Mouse (Mus musculus): ENCODE results near the gene Tlx2. TPM values are rescaled to one million over a fixed set of nuclear protein-coding genes. Genes with fewer than 3 reads are reported as not detected.

Gene Tlx2
- polyA plus RNA-seq, 1 experiment = not detected

DNA sequence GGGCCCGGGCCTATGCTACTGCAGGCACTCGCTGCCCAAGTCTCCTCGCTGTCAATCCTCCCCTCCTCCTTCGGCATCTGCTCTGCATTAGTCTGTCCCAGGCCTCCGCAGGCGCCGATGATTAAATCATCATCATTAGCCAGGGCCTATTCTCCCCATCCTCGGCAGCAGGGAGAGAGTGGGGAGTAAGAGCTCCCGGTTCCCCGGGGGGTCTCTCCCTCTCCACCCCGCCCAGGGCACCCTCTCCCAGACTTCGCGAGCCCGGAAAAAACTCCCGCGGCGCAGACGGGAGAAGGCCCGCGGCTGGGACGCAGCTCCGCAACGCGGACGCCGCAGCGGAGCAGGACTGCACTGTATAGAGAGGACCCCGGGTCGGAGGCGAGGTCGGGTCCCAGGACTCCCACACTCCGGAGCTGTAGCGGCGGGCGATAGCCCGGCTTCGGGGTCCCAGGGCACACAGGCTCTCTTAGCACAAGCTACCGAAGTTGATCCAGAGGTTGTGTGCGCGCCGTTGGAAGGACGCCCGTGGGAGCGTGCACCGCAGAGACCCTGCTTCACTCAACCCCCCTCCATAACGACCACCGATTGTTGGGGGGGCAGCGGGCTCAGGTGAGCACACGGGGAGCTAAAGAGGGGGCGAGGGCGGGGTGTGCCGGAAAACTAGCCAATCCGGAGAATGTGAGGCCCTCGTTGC is 7.7 kb upstream of the Tlx2 start, which contains the start of gene Pcgf1:
TSS of gene Pcgf1 (plus strand) at position 240 of the 694 bp plus-strand sequence.
- peak within 1 kb of the TSS; percentile 69 for H3K4me3 ChIP-seq (ENCODE audit: insufficient read depth, low read length)
- TF ChIP-seq CTCF (IDR thresholded peaks at IDR 0.05; ENCODE audit: low read depth, low read length) = no peak
- no peak for TF ChIP-seq POLR2A (IDR thresholded peaks at IDR 0.05; ENCODE audit: borderline replicate concordance, low read depth, low read length)
- H3K4me1 ChIP-seq (ENCODE audit: control insufficient read depth, insufficient read depth, low read length) = peaks cover 6% of the 10 kb centered on the region; the same call in 1 of the 2 replicates
- H3K27ac ChIP-seq (ENCODE audit: insufficient read depth, low read depth, low read length) = peak within 1 kb of the TSS; percentile 65

GRCm38 (mm10) chr6:83074979-83075378 is 4.9 kb upstream of the Tlx2 start:
- H3K4me3 ChIP-seq (ENCODE audit: insufficient read depth, low read length) = no peak overlapping the region
- TF ChIP-seq POLR2A (IDR thresholded peaks at IDR 0.05; ENCODE audit: borderline replicate concordance, low read depth, low read length) (no peak), CTCF (IDR thresholded peaks at IDR 0.05; ENCODE audit: low read depth, low read length) (no peak)
- no peak overlapping the region for H3K27ac ChIP-seq (ENCODE audit: insufficient read depth, low read depth, low read length)
- H3K4me1 ChIP-seq (ENCODE audit: control insufficient read depth, insufficient read depth, low read length) = peaks cover 9% of the 10 kb centered on the region

DNA sequence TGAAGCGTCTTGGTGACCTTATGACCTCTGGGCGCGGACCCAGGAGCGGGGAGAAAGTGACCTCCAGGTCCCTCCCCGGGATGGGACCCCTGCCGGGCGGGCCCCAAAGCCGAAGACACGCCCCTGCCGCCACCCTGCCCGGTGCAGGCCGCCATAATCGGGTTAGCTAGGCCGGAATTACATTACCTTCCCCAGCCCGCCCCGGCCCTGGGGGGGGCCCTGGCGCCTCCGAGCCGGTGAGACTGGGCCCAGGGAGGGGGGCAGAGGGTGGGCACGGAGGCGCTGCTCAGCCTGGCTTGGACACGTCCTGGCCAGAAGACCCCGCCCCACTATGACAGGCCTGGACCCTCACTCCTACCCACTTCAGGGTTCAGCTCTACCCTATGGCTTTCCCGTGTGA is 1.1 kb upstream of the Tlx2 start:
- Histone ChIP-seq H3K4me3 (ENCODE audit: insufficient read depth, low read length) (peak overlapping the region; percentile 27; the same call in 1 of the 2 replicates), H3K4me1 (ENCODE audit: control insufficient read depth, insufficient read depth, low read length) (peaks cover 3% of the 10 kb centered on the region; the same call in 1 of the 2 replicates), H3K27ac (ENCODE audit: insufficient read depth, low read depth, low read length) (no peak overlapping the region)
- TF ChIP-seq CTCF (IDR thresholded peaks at IDR 0.05; ENCODE audit: low read depth, low read length) (no peak), POLR2A (IDR thresholded peaks at IDR 0.05; ENCODE audit: borderline replicate concordance, low read depth, low read length) (no peak)

GRCm38 (mm10) chr6:83070311-83071219 is 472 bp upstream of the Tlx2 start:
- H3K4me1 ChIP-seq (ENCODE audit: control insufficient read depth, insufficient read depth, low read length) = peaks cover 3% of the 10 kb centered on the region; the same call in 1 of the 2 replicates
- TF ChIP-seq CTCF (IDR thresholded peaks at IDR 0.05; ENCODE audit: low read depth, low read length) (no peak), POLR2A (IDR thresholded peaks at IDR 0.05; ENCODE audit: borderline replicate concordance, low read depth, low read length) (no peak)
- no peak overlapping the region for H3K27ac ChIP-seq (ENCODE audit: insufficient read depth, low read depth, low read length)
- peak overlapping the region; percentile 27 for H3K4me3 ChIP-seq (ENCODE audit: insufficient read depth, low read length)

- Histone ChIP-seq H3K27ac (ENCODE audit: insufficient read depth, low read depth, low read length) (no peak overlapping the region), H3K4me1 (ENCODE audit: control insufficient read depth, insufficient read depth, low read length) (peaks cover 3% of the 10 kb centered on the region; the same call in 1 of the 2 replicates), H3K4me3 (ENCODE audit: insufficient read depth, low read length) (peak overlapping the region; percentile 27)
- TF ChIP-seq POLR2A (IDR thresholded peaks at IDR 0.05; ENCODE audit: borderline replicate concordance, low read depth, low read length) = no peak
- no peak for TF ChIP-seq CTCF (IDR thresholded peaks at IDR 0.05; ENCODE audit: low read depth, low read length)
Observed at GRCm38 (mm10) chr6:83069488-83070246, 426 bp downstream of the Tlx2 start.

DNA sequence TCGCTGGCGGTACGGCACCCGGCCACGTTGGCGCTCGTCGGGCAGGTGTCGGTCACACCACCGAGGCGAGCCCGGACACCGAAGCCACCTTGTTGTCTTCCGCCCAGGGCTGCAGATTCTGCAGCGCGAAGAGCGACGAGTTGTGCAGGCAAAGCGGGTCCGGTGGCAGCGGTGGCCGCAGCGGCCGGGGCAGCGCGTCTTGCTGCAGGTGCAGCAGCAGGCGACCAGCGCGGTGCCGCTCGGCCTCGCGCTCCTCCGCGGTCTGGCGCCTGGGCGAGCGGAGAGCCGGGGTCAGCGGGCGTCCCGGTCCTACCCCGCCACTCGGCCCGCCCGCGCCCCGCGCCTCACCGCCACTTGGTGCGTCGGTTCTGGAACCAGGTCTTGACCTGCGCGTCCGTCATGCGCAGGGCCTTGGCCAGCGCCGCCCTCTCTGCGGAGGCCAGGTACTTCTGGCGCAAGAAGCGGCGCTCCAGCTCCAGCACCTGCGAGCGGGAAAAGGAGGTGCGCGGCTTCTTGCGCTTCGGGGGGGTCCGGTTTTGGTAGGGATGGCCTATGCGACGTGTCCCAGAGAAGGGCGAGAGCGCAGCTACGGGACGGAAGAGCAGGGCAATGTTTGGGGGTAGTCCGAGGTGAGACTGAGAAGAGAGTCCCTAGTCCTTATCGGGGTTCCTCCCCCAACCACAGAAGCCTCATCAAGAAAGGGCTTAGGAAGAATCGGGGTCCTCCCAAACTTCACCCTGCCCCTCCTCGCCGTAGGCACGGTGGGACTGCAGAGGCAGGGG is 1.2 kb downstream of the Tlx2 start:
- Histone ChIP-seq H3K4me1 (ENCODE audit: control insufficient read depth, insufficient read depth, low read length) (peaks cover 3% of the 10 kb centered on the region; the same call in 1 of the 2 replicates), H3K27ac (ENCODE audit: insufficient read depth, low read depth, low read length) (no peak overlapping the region), H3K4me3 (ENCODE audit: insufficient read depth, low read length) (peak overlapping the region; percentile 27)
- no peak for TF ChIP-seq CTCF (IDR thresholded peaks at IDR 0.05; ENCODE audit: low read depth, low read length)
- no peak for TF ChIP-seq POLR2A (IDR thresholded peaks at IDR 0.05; ENCODE audit: borderline replicate concordance, low read depth, low read length)

- TF ChIP-seq POLR2A (IDR thresholded peaks at IDR 0.05; ENCODE audit: borderline replicate concordance, low read depth, low read length) (no peak), CTCF (IDR thresholded peaks at IDR 0.05; ENCODE audit: low read depth, low read length) (no peak)
- Histone ChIP-seq H3K27ac (ENCODE audit: insufficient read depth, low read depth, low read length) (no peak overlapping the region), H3K4me1 (ENCODE audit: control insufficient read depth, insufficient read depth, low read length) (peaks cover 3% of the 10 kb centered on the region; the same call in 1 of the 2 replicates), H3K4me3 (ENCODE audit: insufficient read depth, low read length) (no peak overlapping the region)
Observed at GRCm38 (mm10) chr6:83068221-83068620, 1.9 kb downstream of the Tlx2 start.

DNA sequence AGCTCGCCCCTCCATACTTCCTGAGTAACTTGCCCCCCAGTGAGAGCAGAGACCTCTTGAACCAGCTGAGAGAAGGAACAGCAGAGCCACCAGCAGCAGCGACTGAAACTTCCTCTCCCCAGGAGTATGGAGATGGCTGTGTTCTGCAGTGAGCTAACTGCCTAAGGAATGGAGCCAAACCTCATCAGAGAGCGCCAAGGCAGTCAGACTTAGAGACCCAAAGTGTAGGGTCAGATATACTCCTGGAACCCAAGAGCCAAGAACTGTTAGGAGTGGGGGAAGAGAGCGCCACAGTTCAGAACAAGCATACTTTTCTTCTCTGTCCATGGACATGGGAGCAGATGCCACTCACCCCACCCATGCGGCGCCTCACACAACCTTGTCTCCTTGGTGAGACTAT is 3.7 kb downstream of the Tlx2 start:
- no peak overlapping the region for H3K4me3 ChIP-seq (ENCODE audit: insufficient read depth, low read length)
- peaks cover 3% of the 10 kb centered on the region; the same call in 1 of the 2 replicates for H3K4me1 ChIP-seq (ENCODE audit: control insufficient read depth, insufficient read depth, low read length)
- TF ChIP-seq POLR2A (IDR thresholded peaks at IDR 0.05; ENCODE audit: borderline replicate concordance, low read depth, low read length) (0 out of 2 replicates have a peak, but pooled peaks have one; percentile 37), CTCF (IDR thresholded peaks at IDR 0.05; ENCODE audit: low read depth, low read length) (no peak)
- H3K27ac ChIP-seq (ENCODE audit: insufficient read depth, low read depth, low read length) = no peak overlapping the region

Data from bone marrow macrophage, adult 2 months (primary cell).